Mouse (Mus musculus) liver, embryonic 15.5 days (tissue): ENCODE measurements around the gene Tmem41b. TPM values are rescaled to one million over a fixed set of nuclear protein-coding genes. Genes with fewer than 3 reads are reported as not detected.
"Not testable (repeated sequence)": the region's sequence is repeated elsewhere in the genome, so short reads cannot be mapped to it uniquely, and the experiment has no call there.

ENCODE experiments used
- ATAC-seq: fragments of 200-750 bp; cut with Nextera tagmentation; 2 replicates; pipeline ENCODE4 v1.8.0; 2017; ENCODE audit warnings: moderate number of reproducible peaks, mild to moderate bottlenecking, moderate library complexity; ENCODE audit not compliant: insufficient read depth
- H3K27ac ChIP-seq: fragments of 300-500 bp; sonication (generic); replicated peaks from 2 replicates; pipeline ENCODE4 v1.5.1; 2015; ENCODE audit warnings: mild to moderate bottlenecking, inconsistent platforms
- H3K27me3 ChIP-seq: fragments of 300-500 bp; sonication (generic); 2 replicates; pipeline ENCODE4 v1.6.1; 2015; ENCODE audit warnings: mild to moderate bottlenecking, inconsistent platforms
- H3K36me3 ChIP-seq: fragments of 300-500 bp; sonication (generic); replicated peaks from 2 replicates; pipeline ENCODE4 v1.6.1; 2015; ENCODE audit warnings: moderate library complexity, mild to moderate bottlenecking, inconsistent platforms
- H3K4me1 ChIP-seq: fragments of 300-500 bp; sonication (generic); replicated peaks from 2 replicates; pipeline ENCODE4 v1.6.1; 2015; ENCODE audit warnings: inconsistent platforms
- H3K4me2 ChIP-seq: fragments of 300-500 bp; sonication (generic); 2 replicates; pipeline ENCODE4 v1.6.1; 2015; ENCODE audit warnings: moderate library complexity, mild to moderate bottlenecking, inconsistent platforms
- H3K4me3 ChIP-seq: fragments of 300-500 bp; sonication (generic); replicated peaks from 2 replicates; pipeline ENCODE4 v1.5.1; 2015; ENCODE audit warnings: mild to moderate bottlenecking, inconsistent platforms
- H3K9ac ChIP-seq: fragments of 300-500 bp; sonication (generic); 2 replicates; pipeline ENCODE4 v1.6.1; 2015; ENCODE audit warnings: moderate library complexity, mild to moderate bottlenecking, inconsistent platforms
- H3K9me3 ChIP-seq: fragments of 300-500 bp; sonication (generic); replicated peaks from 2 replicates; pipeline ENCODE4 v1.6.1; 2016; ENCODE audit warnings: inconsistent platforms
- WGBS: fragments of 180-500 bp; shearing (Covaris S2); methylation state at CpG from one replicate; pipeline ENCODE4 v1.1.7; 2015; ENCODE audit warnings: mixed read lengths; ENCODE audit not compliant: insufficient replicate concordance; 5-methylcytosine and 5-hydroxymethylcytosine counted together
- polyA plus RNA-seq: library from polyadenylated mRNA; unstranded; fragments of >200 nt; fragmentation: Nextera tagmentation; extraction: Ambion mirVana; gene quantifications from 2 replicates; pipeline ENCODE4 v1.2.1, GENCODE M21; 2015

The Tmem41b gene
- polyA plus RNA-seq, result 25.0 and 27.9 TPM in 2 replicates

DNA sequence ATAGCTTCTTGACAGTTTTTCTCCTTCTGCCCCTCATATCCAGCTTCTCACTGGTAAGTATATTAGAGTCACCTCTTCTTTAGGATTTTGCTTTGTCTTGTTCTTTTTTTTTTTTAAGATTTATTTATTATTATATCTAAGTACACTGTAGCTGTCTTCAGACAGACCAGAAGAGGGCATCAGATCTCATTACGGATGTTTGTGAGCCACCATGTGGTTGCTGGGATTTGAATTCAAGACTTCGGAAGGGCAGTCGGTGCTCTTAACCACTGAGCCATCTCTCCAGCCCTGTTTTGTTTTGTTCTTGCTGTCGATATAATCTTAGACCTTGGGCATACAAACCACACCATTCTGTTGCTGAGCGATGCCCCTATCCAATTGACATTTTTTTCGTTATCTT lies at the start of gene Tmem41b:
TSS of gene Tmem41b (minus strand) at position 155 of the 400 bp plus-strand sequence.
- ATAC-seq, H3K27me3 ChIP-seq, H3K9me3 ChIP-seq: not testable (repeated sequence)
- H3K4me3 ChIP-seq, result peak within 1 kb of the TSS; percentile 72
- H3K36me3 ChIP-seq, result peaks cover 12% of the 10 kb centered on the region; the same call in 1 of the 2 replicates
- peak within 1 kb of the TSS; percentile 89 for H3K4me2 ChIP-seq
- H3K4me1 ChIP-seq, result peaks cover 30% of the 10 kb centered on the region
- H3K27ac ChIP-seq, result peak within 1 kb of the TSS; percentile 89
- peak within 1 kb of the TSS; percentile 74 for H3K9ac ChIP-seq
- WGBS, result 23% methylated on average over 6 of the region's 6 CpGs

GRCm38 (mm10) chr7:110030342-110030741 lies 43.6 kb upstream of the Tmem41b start:
- Histone ChIP-seq H3K9me3 (no peaks in the 10 kb centered on the region), H3K9ac (no peak overlapping the region), H3K27ac (no peak overlapping the region), H3K4me2 (no peak overlapping the region), H3K27me3 (no peaks in the 10 kb centered on the region), H3K4me3 (no peak overlapping the region), H3K4me1 (0 out of 2 replicates have a peak, but pooled peaks cover 2% of the 10 kb centered on the region), H3K36me3 (peaks cover 77% of the 10 kb centered on the region)
- WGBS, result 73% methylated on average over 3 of the region's 3 CpGs
- ATAC-seq, result no peak

DNA sequence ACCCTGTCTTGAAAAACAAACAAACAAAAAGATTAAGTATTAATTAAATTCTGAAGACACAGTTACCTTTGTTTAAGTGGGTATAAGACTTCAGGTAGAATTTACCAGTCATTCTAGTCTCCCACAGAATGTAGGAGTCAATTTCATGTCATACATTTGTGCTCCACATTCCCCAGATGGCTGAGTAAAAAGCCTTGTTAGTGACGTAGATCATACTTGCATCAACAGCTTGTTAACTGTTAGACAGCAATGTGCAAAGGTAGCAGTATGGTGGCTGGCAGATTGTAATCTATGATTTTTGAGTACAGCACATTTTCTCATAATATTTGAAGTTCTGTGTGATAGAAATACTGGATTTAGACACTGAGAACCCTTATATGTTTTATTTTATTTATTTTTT lies 42.1 kb upstream of the Tmem41b start:
- no peak overlapping the region for H3K4me3 ChIP-seq
- no peak overlapping the region for H3K4me2 ChIP-seq
- ATAC-seq, result no peak
- no peaks in the 10 kb centered on the region for H3K27me3 ChIP-seq
- H3K9ac ChIP-seq, result no peak overlapping the region
- H3K27ac ChIP-seq, result no peak overlapping the region
- peaks cover 65% of the 10 kb centered on the region for H3K36me3 ChIP-seq
- 74% methylated on average over 1 of the region's 1 CpGs for WGBS
- no peaks in the 10 kb centered on the region for H3K9me3 ChIP-seq
- H3K4me1 ChIP-seq, result 0 out of 2 replicates have a peak, but pooled peaks cover 2% of the 10 kb centered on the region

GRCm38 (mm10) chr7:110026594-110026993 lies 39.9 kb upstream of the Tmem41b start:
- no peak overlapping the region for H3K4me2 ChIP-seq
- no peak for ATAC-seq
- peaks cover 13% of the 10 kb centered on the region for H3K4me1 ChIP-seq
- 70% methylated on average over 2 of the region's 2 CpGs for WGBS
- H3K27me3 ChIP-seq, result no peaks in the 10 kb centered on the region
- H3K27ac ChIP-seq, result no peak overlapping the region
- no peak overlapping the region for H3K9ac ChIP-seq
- no peak overlapping the region for H3K4me3 ChIP-seq
- no peaks in the 10 kb centered on the region for H3K9me3 ChIP-seq
- H3K36me3 ChIP-seq, result peaks cover 44% of the 10 kb centered on the region

- no peak overlapping the region for H3K27ac ChIP-seq
- no peak for ATAC-seq
- WGBS, result 59% methylated on average over 1 of the region's 1 CpGs
These were observed 36.8 kb upstream of the Tmem41b start for GRCm38 (mm10) chr7:110023553-110023952.

DNA sequence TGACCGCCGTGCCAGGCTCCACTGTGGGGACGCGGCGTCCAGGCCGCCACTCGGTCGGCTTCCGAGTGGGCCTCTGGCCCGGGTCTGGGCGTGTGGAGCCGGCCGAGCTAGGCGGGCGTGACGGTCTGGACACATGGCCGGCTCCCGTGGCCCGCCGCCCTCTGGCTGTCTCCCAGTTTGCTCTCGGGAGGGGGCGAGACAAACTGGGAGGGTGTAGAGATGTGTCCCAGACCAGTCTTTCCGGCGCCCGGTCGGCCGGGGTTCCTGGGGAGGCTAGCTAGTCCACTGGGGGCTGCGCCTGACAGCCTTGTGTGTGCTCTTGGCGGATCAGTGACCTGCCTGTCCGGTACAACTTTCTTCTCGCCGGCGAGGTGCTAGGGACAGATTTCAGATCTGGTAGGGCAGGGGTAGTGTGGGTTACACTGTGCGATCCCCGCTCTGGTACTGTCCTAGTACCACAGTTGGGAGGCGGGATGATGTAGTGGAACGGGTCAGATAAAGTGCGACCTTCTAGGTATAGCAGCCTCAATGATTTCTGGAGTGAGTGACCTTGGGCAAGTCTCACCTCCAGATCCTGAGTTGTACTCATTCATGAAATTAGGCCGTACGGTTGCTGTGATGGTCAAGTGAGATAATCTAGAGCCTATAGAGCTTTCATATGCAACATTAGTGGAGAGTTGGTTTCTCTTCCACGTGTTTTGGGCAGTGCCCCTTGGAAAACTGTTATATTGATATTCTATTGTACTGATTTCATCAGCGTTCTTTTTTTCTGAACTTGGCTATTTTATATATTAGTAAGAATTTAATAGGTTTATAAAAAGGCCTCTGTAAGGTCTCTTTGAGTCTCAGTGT lies 32.1 kb upstream of the Tmem41b start:
- Histone ChIP-seq H3K36me3 (no peaks in the 10 kb centered on the region), H3K9ac (peak overlapping the region; percentile 94), H3K4me2 (peak overlapping the region; percentile 87), H3K4me3 (peak overlapping the region; percentile 90), H3K27me3 (no peaks in the 10 kb centered on the region), H3K4me1 (peaks cover 35% of the 10 kb centered on the region), H3K9me3 (no peaks in the 10 kb centered on the region), H3K27ac (peak overlapping the region; percentile 83)
- ATAC-seq, result peak; percentile 81
- WGBS, result under 1% methylated on average over 42 of the region's 42 CpGs

More at GRCm38 (mm10) chr7:110023553-110023952, 36.8 kb upstream of the Tmem41b start:
- no peaks in the 10 kb centered on the region for H3K9me3 ChIP-seq
- peaks cover 18% of the 10 kb centered on the region for H3K36me3 ChIP-seq
- no peak overlapping the region for H3K4me3 ChIP-seq
- H3K9ac ChIP-seq, result no peak overlapping the region
- no peak overlapping the region for H3K4me2 ChIP-seq
- H3K27me3 ChIP-seq, result no peaks in the 10 kb centered on the region
- peaks cover 32% of the 10 kb centered on the region for H3K4me1 ChIP-seq

DNA sequence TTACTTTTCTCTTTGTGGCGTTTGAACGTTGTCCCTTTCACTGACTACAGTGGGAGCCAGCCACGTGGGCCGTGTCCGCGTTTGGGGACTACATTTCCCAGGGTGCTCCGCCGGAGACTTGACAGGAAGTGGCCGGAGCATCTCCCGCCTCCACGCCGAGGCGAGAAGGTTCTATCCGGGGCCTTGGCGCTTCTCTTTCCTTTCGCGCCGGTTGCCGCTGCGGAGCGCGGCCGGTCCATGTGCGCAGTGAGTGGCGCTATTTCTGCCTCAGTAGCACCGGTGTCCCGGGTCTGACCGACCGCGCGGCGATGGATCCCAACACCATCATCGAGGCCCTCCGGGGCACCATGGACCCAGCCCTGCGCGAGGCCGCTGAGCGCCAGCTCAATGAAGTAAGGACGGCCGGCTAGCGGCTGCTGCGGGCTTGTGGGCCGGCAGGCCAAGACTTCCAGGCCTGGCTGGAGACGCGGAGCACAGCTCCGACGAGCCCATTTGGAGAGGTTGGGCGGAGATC lies 31.4 kb upstream of the Tmem41b start, which contains the start of gene Ipo7:
TSS of gene Ipo7 (plus strand) at position 158 of the 514 bp plus-strand sequence.
- under 1% methylated on average over 48 of the region's 48 CpGs for WGBS

GRCm38 (mm10) chr7:110014272-110014671 lies 27.5 kb upstream of the Tmem41b start:
- Histone ChIP-seq H3K4me3 (no peak overlapping the region), H3K4me2 (no peak overlapping the region), H3K4me1 (peaks cover 9% of the 10 kb centered on the region), H3K27ac (no peak overlapping the region), H3K27me3 (no peaks in the 10 kb centered on the region), H3K9ac (no peak overlapping the region), H3K36me3 (no peaks in the 10 kb centered on the region), H3K9me3 (no peaks in the 10 kb centered on the region)
- ATAC-seq, result no peak
- 48% methylated on average over 5 of the region's 5 CpGs for WGBS

More for the DNA sequence above, 31.4 kb upstream of the Tmem41b start, which contains the start of gene Ipo7:
- H3K36me3 ChIP-seq, result no peaks in the 10 kb centered on the region
- H3K4me3 ChIP-seq, result peak within 1 kb of the TSS; percentile 90
- H3K4me1 ChIP-seq, result peaks cover 34% of the 10 kb centered on the region
- H3K27me3 ChIP-seq, result no peaks in the 10 kb centered on the region
- peak within 1 kb of the TSS; percentile 87 for H3K4me2 ChIP-seq
- no peaks in the 10 kb centered on the region for H3K9me3 ChIP-seq
- peak; percentile 93 for ATAC-seq
- H3K9ac ChIP-seq, result peak within 1 kb of the TSS; percentile 94
- H3K27ac ChIP-seq, result peak within 1 kb of the TSS; percentile 83

- no peaks in the 10 kb centered on the region for H3K36me3 ChIP-seq
- H3K4me3 ChIP-seq, result no peak overlapping the region
- no peak overlapping the region for H3K9ac ChIP-seq
- WGBS, result 24% methylated on average over 1 of the region's 1 CpGs
- H3K27ac ChIP-seq, result no peak overlapping the region
- H3K9me3 ChIP-seq, result no peaks in the 10 kb centered on the region
- H3K4me1 ChIP-seq, result peaks cover 9% of the 10 kb centered on the region
- H3K4me2 ChIP-seq, result no peak overlapping the region
- H3K27me3 ChIP-seq, result peaks cover 6% of the 10 kb centered on the region; the same call in 1 of the 2 replicates
- ATAC-seq, result no peak
These were observed 24.7 kb upstream of the Tmem41b start for GRCm38 (mm10) chr7:110011417-110011816.

GRCm38 (mm10) chr7:110009084-110009483 lies 22.4 kb upstream of the Tmem41b start:
- WGBS, result 78% methylated on average over 6 of the region's 6 CpGs

DNA sequence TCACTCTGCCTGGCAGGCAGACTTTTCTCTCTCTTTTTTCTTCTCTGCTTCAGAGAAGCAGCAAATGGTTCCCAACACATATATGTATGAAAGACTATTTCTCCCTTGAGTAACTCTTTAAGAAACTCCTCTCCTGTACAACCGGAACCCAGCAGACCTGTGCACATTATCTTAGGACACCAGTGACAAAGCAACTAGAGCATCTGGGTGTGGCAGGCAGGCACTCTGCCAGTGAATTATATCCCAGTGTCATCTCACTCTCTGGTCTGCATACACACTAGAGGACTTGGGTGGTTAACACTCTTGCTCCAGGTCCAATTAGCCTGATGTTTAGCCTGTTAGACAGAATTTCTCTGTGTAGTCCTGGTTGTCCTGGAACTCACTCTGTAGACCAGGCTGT lies 21.8 kb upstream of the Tmem41b start:
- no peak for ATAC-seq
- peaks cover 9% of the 10 kb centered on the region for H3K4me1 ChIP-seq

More at GRCm38 (mm10) chr7:110009084-110009483, 22.4 kb upstream of the Tmem41b start:
- Histone ChIP-seq H3K36me3 (no peaks in the 10 kb centered on the region), H3K27me3 (peaks cover 6% of the 10 kb centered on the region; the same call in 1 of the 2 replicates), H3K4me3 (no peak overlapping the region), H3K9me3 (no peaks in the 10 kb centered on the region), H3K27ac (no peak overlapping the region), H3K4me1 (peaks cover 9% of the 10 kb centered on the region), H3K9ac (no peak overlapping the region), H3K4me2 (no peak overlapping the region)
- ATAC-seq, result no peak

More for the DNA sequence above, 21.8 kb upstream of the Tmem41b start:
- Histone ChIP-seq H3K4me2 (no peak overlapping the region), H3K36me3 (no peaks in the 10 kb centered on the region), H3K27me3 (peaks cover 9% of the 10 kb centered on the region; the same call in 1 of the 2 replicates), H3K27ac (no peak overlapping the region), H3K4me3 (no peak overlapping the region), H3K9ac (no peak overlapping the region), H3K9me3 (no peaks in the 10 kb centered on the region)
- WGBS, result 11% methylated on average over 1 of the region's 1 CpGs
